Mouse (Mus musculus) 416B (cell line): ENCODE data around the gene Gm10643.

Experiments
- DNase-seq: peaks from one replicate; pipeline ENCODE4 v3.0.0; 2011; ENCODE audit warnings: low read depth

Gene Gm10643

GRCm38 (mm10) chr8:84065037-84065436 is at the start of gene Gm10643:
TSS of gene Gm10643 (minus strand) at chr8:84065137.
- no peak for DNase-seq

- no peak for DNase-seq
Measured at GRCm38 (mm10) chr8:84106216-84107040, 41.5 kb upstream of the Gm10643 start.

- DNase-seq, result no peak
Measured at GRCm38 (mm10) chr8:84105676-84106075, 40.7 kb upstream of the Gm10643 start.

- peak; percentile 100 for DNase-seq
Measured at GRCm38 (mm10) chr8:84104697-84105609, 40.0 kb upstream of the Gm10643 start, which contains the start of gene Dcaf15. TSS of gene Dcaf15 (minus strand) at chr8:84104768.

- peak; percentile 85 for DNase-seq
Measured at GRCm38 (mm10) chr8:84104221-84104620, 39.3 kb upstream of the Gm10643 start.

- DNase-seq, result peak; percentile 45
Measured at GRCm38 (mm10) chr8:84103601-84104000, 38.7 kb upstream of the Gm10643 start.

GRCm38 (mm10) chr8:84101476-84102270 is 36.7 kb upstream of the Gm10643 start:
- DNase-seq, result no peak

- DNase-seq, result no peak
Measured at GRCm38 (mm10) chr8:84098376-84098775, 33.4 kb upstream of the Gm10643 start.

GRCm38 (mm10) chr8:84096061-84096460 is 31.1 kb upstream of the Gm10643 start:
- DNase-seq, result no peak

GRCm38 (mm10) chr8:84090585-84090984 is 25.6 kb upstream of the Gm10643 start:
- DNase-seq, result no peak

- DNase-seq, result no peak
Measured at GRCm38 (mm10) chr8:84089277-84089676, 24.3 kb upstream of the Gm10643 start.

GRCm38 (mm10) chr8:84087821-84088220 is 22.9 kb upstream of the Gm10643 start:
- DNase-seq, result no peak

GRCm38 (mm10) chr8:84087156-84087555 is 22.2 kb upstream of the Gm10643 start:
- DNase-seq, result no peak

- DNase-seq, result no peak
Measured at GRCm38 (mm10) chr8:84084341-84085115, 19.6 kb upstream of the Gm10643 start.

- no peak for DNase-seq
Measured at GRCm38 (mm10) chr8:84083829-84084241, 18.9 kb upstream of the Gm10643 start.

GRCm38 (mm10) chr8:84079206-84079605 is 14.3 kb upstream of the Gm10643 start:
- DNase-seq, result no peak

- DNase-seq, result no peak
Measured at GRCm38 (mm10) chr8:84076849-84077248, 11.9 kb upstream of the Gm10643 start.

GRCm38 (mm10) chr8:84076412-84076811 is 11.5 kb upstream of the Gm10643 start:
- DNase-seq, result no peak

- no peak for DNase-seq
Measured at GRCm38 (mm10) chr8:84073230-84073976, 8.5 kb upstream of the Gm10643 start.

GRCm38 (mm10) chr8:84072321-84072720 is 7.4 kb upstream of the Gm10643 start:
- DNase-seq, result no peak
